In genomic region chr6:39076498-39076897, GRCm38 (mm10) we compare ENCODE assay signal across 20 mouse cellular contexts.
"Had no signal": no experiment of that assay in that cellular context is flagged by ENCODE, and none has a peak within 500 bp of the region (broad histone marks: within the 10 kb centered on the region; RNA-seq: fewer than 3 reads in every experiment).

No protein-coding gene starts in this region.

- H3K9me3 ChIP-seq: kidney, embryonic 15.5 days; limb, embryonic 12.5 days; limb, embryonic 15.5 days; liver, embryonic 12.5 days; liver, embryonic 15.5 days; megakaryocyte, embryonic 14.5 days; midbrain, embryonic 10.5 days; midbrain, embryonic 13.5 days had no signal

- H3K4me3 ChIP-seq: kidney, embryonic 15.5 days; limb, embryonic 12.5 days; limb, embryonic 15.5 days; liver, embryonic 12.5 days; liver, embryonic 15.5 days; megakaryocyte, embryonic 14.5 days; midbrain, embryonic 10.5 days; midbrain, embryonic 13.5 days had no signal

- H3K36me3 ChIP-seq: kidney, embryonic 15.5 days; limb, embryonic 12.5 days; limb, embryonic 15.5 days; liver, embryonic 12.5 days; liver, embryonic 15.5 days; midbrain, embryonic 10.5 days; midbrain, embryonic 13.5 days had no signal

- ATAC-seq: intestine, postnatal 0 days; liver, embryonic 12.5 days; midbrain, embryonic 13.5 days; midbrain, embryonic 16.5 days had no signal

- H3K4me1 ChIP-seq: limb, embryonic 12.5 days; limb, embryonic 15.5 days; liver, embryonic 12.5 days; liver, embryonic 15.5 days had no signal

- DNase-seq: kidney, adult 8-10 months; kidney, postnatal 10 days; kidney, postnatal 36 days; left cerebral cortex, postnatal 4 days; lung, adult 2 months; lung, postnatal 14 days; lung, postnatal 4 days; thymus, adult 2 months; thymus, postnatal 25 days had no signal

- H3K27me3 ChIP-seq: kidney, embryonic 15.5 days; limb, embryonic 15.5 days; liver, embryonic 15.5 days; megakaryocyte, embryonic 14.5 days; midbrain, embryonic 13.5 days had no signal

- H3K9ac ChIP-seq: kidney, embryonic 15.5 days; limb, embryonic 12.5 days; limb, embryonic 15.5 days; liver, embryonic 12.5 days; liver, embryonic 15.5 days; midbrain, embryonic 13.5 days had no signal

- H3K4me2 ChIP-seq: kidney, embryonic 15.5 days; limb, embryonic 12.5 days; limb, embryonic 15.5 days; liver, embryonic 12.5 days; liver, embryonic 15.5 days; midbrain, embryonic 13.5 days had no signal

- H3K27ac ChIP-seq: kidney, embryonic 15.5 days; limb, embryonic 12.5 days; limb, embryonic 15.5 days; liver, embryonic 12.5 days; liver, embryonic 15.5 days; midbrain, embryonic 10.5 days; midbrain, embryonic 13.5 days; stomach, postnatal 0 days had no signal
